Mouse (Mus musculus) stomach, embryonic 15.5 days (tissue): ENCODE measurements around the gene Fam221a. TPM values are rescaled to one million over a fixed set of nuclear protein-coding genes. Genes with fewer than 3 reads are reported as not detected.
"Not testable (repeated sequence)": the region's sequence is repeated elsewhere in the genome, so short reads cannot be mapped to it uniquely, and the experiment has no call there.

Experiments
- ATAC-seq: fragments of 200-750 bp; cut with Nextera tagmentation; 2 replicates; pipeline ENCODE4 v1.8.0; 2017; ENCODE audit warnings: low read depth, moderate number of reproducible peaks, moderate TSS enrichment; ENCODE audit not compliant: insufficient read depth, low FRiP score
- H3K27ac ChIP-seq: fragments of 300-500 bp; sonication (generic); 2 replicates; pipeline ENCODE4 v1.5.1; 2015; ENCODE audit warnings: mild to moderate bottlenecking, inconsistent platforms
- H3K27me3 ChIP-seq: fragments of 300-500 bp; sonication (generic); replicated peaks from 2 replicates; pipeline ENCODE4 v1.6.1; 2015; ENCODE audit warnings: inconsistent platforms
- H3K36me3 ChIP-seq: fragments of 300-500 bp; sonication (generic); 2 replicates; pipeline ENCODE4 v1.6.1; 2015; ENCODE audit warnings: inconsistent platforms
- H3K4me1 ChIP-seq: fragments of 300-500 bp; sonication (generic); 2 replicates; pipeline ENCODE4 v1.6.1; 2015; ENCODE audit warnings: inconsistent platforms
- H3K4me2 ChIP-seq: fragments of 300-500 bp; sonication (generic); 2 replicates; pipeline ENCODE4 v1.6.1; 2015; ENCODE audit warnings: mild to moderate bottlenecking, inconsistent platforms
- H3K4me3 ChIP-seq: fragments of 300-500 bp; sonication (generic); replicated peaks from 2 replicates; pipeline ENCODE4 v1.5.1; 2015; ENCODE audit warnings: inconsistent platforms
- H3K9ac ChIP-seq: fragments of 300-500 bp; sonication (generic); 2 replicates; pipeline ENCODE4 v1.6.1; 2015; ENCODE audit warnings: inconsistent platforms
- H3K9me3 ChIP-seq: fragments of 300-500 bp; sonication (generic); 2 replicates; pipeline ENCODE4 v1.6.1; 2016; ENCODE audit warnings: inconsistent platforms
- WGBS: fragments of 180-500 bp; shearing (Covaris S2); methylation state at CpG from one replicate; pipeline ENCODE4 v1.1.7; 2015; 5-methylcytosine and 5-hydroxymethylcytosine counted together
- polyA plus RNA-seq: library from polyadenylated mRNA; unstranded; fragments of >200 nt; fragmentation: Nextera tagmentation; extraction: Ambion mirVana; gene quantifications from 2 replicates; pipeline ENCODE4 v1.2.1, GENCODE M21; 2015

The Fam221a gene
- polyA plus RNA-seq, 1 experiment from 2014 or later: 7.8 TPM

DNA sequence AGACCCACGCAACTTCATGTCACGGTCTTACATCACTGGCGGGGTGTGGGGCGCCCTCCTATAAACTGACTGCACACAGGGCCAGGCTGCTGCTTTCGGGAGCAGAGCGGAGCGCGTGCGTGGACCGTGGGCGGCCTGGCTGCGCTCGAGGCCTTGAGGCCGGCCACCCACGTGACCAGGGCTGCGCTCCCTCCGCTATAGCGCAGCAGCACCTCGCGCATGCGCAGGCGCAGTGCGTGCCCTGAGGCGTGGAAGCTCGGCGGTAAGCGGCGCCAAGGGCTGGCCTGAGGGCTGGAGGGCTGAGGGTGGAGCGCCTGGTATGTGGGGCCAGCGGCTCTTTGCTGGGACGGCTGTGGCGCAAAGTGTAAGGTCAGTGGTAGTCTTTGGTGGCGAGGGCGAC is 27.8 kb downstream of the Fam221a start, which contains the start of gene Stk31:
Gene Stk31 (plus strand): TSS at position 289 of the 400 bp plus-strand sequence.
- no peak for ATAC-seq
- no peaks in the 10 kb centered on the region for H3K27me3 ChIP-seq
- H3K4me2 ChIP-seq: no peak within 1 kb of the TSS
- H3K9me3 ChIP-seq: no peaks in the 10 kb centered on the region
- H3K4me1 ChIP-seq: no peaks in the 10 kb centered on the region
- no peak within 1 kb of the TSS for H3K27ac ChIP-seq
- 86% methylated on average over 34 of the region's 34 CpGs for WGBS
- H3K4me3 ChIP-seq: no peak within 1 kb of the TSS
- H3K36me3 ChIP-seq: no peaks in the 10 kb centered on the region
- no peak within 1 kb of the TSS for H3K9ac ChIP-seq

DNA sequence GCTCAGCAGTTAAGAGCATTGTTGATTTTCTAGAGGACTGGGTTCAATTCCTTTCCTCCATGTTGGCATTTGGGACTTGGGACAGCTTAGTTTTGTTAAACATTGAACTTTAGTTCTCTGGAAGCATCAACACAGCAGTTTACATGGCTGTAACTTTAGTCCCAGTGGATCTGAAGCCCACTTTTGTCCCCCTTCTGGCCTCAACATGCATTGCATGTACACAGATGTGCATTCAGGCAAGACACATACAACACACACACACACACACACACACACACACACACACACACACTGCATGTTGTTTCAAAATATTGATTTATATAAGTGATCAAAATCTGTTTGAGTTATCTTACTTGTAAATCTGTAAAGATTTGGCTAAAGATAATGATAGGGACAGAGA is 29.9 kb downstream of the Fam221a start:
- Histone ChIP-seq H3K36me3 (no peaks in the 10 kb centered on the region), H3K9me3 (no peaks in the 10 kb centered on the region), H3K4me2 (no peak overlapping the region), H3K27ac (no peak overlapping the region), H3K9ac (no peak overlapping the region), H3K27me3 (no peaks in the 10 kb centered on the region), H3K4me3 (no peak overlapping the region), H3K4me1 (no peaks in the 10 kb centered on the region)
- ATAC-seq: no peak

DNA sequence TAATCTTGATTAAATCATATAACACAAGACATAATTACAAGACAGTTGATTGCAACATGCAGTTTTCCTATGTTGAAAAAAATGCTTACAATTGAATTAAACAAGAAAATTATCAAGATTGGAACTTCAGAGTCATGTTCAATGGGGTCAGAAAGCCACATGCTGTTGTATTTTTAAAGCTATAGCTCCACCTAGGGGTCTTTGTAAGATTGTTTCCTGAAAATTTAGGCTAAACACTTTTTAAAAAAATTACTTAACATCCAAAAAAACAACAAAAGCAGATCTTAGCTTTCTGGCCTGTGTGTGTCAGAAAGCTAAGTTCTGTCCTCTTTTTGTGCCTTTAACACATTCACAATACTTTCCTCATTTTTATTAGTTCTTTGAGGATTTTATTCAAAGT is 30.8 kb downstream of the Fam221a start:
- Histone ChIP-seq H3K27me3 (no peaks in the 10 kb centered on the region), H3K4me2 (no peak overlapping the region), H3K36me3 (no peaks in the 10 kb centered on the region), H3K9me3 (no peaks in the 10 kb centered on the region), H3K4me3 (no peak overlapping the region), H3K27ac (no peak overlapping the region), H3K4me1 (no peaks in the 10 kb centered on the region), H3K9ac (no peak overlapping the region)
- no peak for ATAC-seq

DNA sequence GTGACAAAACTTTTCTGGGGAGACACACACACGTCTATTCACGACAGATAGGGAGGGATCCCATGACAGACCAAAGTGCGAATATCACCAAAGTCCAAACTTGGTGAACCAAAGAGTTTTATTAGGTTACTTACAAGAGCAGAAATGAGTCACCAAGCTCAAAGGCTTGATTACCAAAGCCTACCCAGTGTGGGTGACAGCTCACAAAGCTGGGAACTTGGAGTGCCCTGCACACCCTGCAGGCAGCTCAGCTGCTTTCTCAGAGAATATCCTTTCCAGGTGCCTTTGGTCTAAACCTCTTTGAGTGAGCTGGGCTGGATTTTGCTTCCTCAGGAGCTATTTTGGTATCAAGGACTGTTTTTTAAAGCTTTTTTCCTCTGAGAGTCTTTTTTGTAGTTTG is 43.3 kb downstream of the Fam221a start:
- Histone ChIP-seq H3K27ac (no peak overlapping the region), H3K4me2 (no peak overlapping the region), H3K27me3 (no peaks in the 10 kb centered on the region), H3K4me1 (no peaks in the 10 kb centered on the region), H3K9ac (no peak overlapping the region), H3K9me3 (no peaks in the 10 kb centered on the region), H3K4me3 (no peak overlapping the region), H3K36me3 (no peaks in the 10 kb centered on the region)
- WGBS: 72% methylated on average over 3 of the region's 3 CpGs
- ATAC-seq: no peak

DNA sequence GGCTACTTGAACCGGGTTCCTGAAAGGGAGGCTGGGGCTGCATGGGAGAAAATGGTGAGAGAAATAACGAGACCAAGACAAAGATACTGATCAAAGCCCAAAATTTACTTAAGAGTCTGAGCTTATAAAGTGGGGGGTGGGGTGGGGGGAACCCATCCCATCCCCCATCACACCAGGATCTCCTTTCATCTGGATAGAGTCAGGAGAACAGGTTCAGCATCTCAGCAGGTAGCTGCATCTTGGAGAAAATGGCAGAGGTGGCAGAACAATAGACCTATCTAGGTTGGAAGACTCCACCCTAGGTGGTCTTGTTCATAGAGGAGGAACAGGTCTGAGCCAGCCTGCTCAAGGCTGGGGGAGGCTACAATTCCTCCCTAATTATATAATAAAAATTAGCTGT is 45.4 kb downstream of the Fam221a start:
- H3K36me3 ChIP-seq, ATAC-seq, H3K27ac ChIP-seq, H3K4me1 ChIP-seq, H3K4me2 ChIP-seq, H3K4me3 ChIP-seq, H3K9ac ChIP-seq, H3K9me3 ChIP-seq, H3K27me3 ChIP-seq: not testable (repeated sequence)
- WGBS: 64% methylated on average over 2 of the region's 2 CpGs

DNA sequence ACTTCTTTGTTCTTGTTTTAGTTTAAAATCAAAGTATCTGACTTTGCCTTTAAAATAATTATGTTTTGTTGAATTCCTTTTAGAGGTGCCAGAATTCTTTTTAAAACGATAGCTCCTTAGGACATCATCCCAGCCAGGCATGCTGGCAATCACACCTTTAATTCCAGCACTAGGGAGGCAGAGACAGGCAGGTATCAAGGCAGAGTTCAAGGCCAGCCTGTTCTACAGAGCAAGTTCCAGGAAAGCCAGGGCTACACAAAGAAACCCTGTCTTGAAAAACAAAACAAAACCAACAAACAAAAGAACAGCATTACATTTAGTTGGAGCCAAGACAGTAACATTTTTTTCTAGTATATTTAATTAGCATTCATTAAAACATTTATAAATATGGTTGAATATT is 48.4 kb downstream of the Fam221a start:
- ATAC-seq: no peak
- no peaks in the 10 kb centered on the region for H3K4me1 ChIP-seq
- no peak overlapping the region for H3K4me3 ChIP-seq
- no peak overlapping the region for H3K9ac ChIP-seq
- 74% methylated on average over 1 of the region's 1 CpGs for WGBS
- no peak overlapping the region for H3K4me2 ChIP-seq
- no peaks in the 10 kb centered on the region for H3K9me3 ChIP-seq
- no peaks in the 10 kb centered on the region for H3K27me3 ChIP-seq
- H3K36me3 ChIP-seq: no peaks in the 10 kb centered on the region
- H3K27ac ChIP-seq: no peak overlapping the region

DNA sequence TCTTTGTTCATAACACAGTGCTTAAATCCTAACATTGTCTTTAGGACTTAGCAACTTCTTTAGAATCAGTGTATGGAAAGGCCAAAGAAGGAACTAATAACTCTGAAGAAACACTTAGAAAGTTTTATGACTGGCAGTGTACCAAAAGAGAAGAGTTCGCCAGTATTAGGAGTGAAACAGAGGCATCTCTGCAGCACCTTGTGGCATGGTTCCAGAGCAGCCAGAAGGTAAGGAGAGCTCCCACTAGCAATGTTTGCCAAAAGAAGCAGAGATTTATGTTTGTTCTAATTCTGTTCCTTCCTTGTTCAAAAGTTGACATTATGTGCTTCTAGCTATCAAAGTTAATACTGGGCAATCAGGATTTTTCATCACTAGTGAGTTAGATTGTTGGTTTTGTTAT is 69.8 kb downstream of the Fam221a start:
- H3K27ac ChIP-seq: no peak overlapping the region
- no peaks in the 10 kb centered on the region for H3K4me1 ChIP-seq
- H3K4me3 ChIP-seq: no peak overlapping the region
- no peaks in the 10 kb centered on the region for H3K36me3 ChIP-seq
- H3K9ac ChIP-seq: no peak overlapping the region
- H3K4me2 ChIP-seq: no peak overlapping the region
- no peaks in the 10 kb centered on the region for H3K27me3 ChIP-seq
- no peak for ATAC-seq
- 53% methylated on average over 1 of the region's 1 CpGs for WGBS
- no peaks in the 10 kb centered on the region for H3K9me3 ChIP-seq

Other genes with a start within 250 kb of the Fam221a start
- gene Igf2bp3, start 152.8 kb upstream of the Fam221a start, polyA plus RNA-seq: 64.3 and 72.4 TPM in 2 replicates
- gene Tra2a, start 103.7 kb upstream of the Fam221a start, polyA plus RNA-seq: 92.7 and 95.4 TPM in 2 replicates
- gene Ccdc126, start 48.5 kb upstream of the Fam221a start, polyA plus RNA-seq: 12.4 and 13.1 TPM in 2 replicates
- 0.10 TPM in 1 of 2 replicates, not detected in the other for gene Stk31, start 27.9 kb downstream of the Fam221a start, polyA plus RNA-seq